Mouse (Mus musculus): Measurements from ENCODE around the gene Fam19a3. TPM values are rescaled to one million over a fixed set of nuclear protein-coding genes. Genes with fewer than 3 reads are reported as not detected.
"Not testable (repeated sequence)": the region's sequence is repeated elsewhere in the genome, so short reads cannot be mapped to it uniquely, and the experiment has no call there.

Gene Fam19a3
- polyA plus RNA-seq (2016; fragmentation: Nextera tagmentation; extraction: Ambion mirVana), result 0.06 TPM in 1 of 2 replicates, not detected in the other

DNA sequence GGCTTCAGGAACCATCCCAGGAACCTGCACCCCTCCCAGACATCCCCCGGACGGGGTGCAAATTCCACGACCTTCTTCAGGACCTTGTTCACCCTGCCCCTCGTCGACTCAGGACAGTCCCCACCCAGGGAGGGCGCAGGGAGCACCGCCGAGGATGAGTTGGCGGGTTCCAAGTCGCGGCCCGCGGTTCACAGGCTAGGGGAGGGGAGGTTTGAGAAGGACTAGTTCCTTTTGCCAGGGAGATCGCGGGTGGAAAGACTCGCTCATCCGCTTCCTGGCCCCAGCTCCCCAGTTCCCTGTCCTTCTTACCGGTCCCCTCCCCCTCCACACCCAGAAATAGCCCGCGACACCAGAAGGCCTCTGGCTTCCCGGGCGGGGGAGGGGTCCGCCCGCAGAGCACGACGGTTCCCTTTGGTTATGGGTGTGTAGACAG, at the start of gene Fam19a3:
Fam19a3 (minus strand) TSS at position 370 of the 433 bp plus-strand sequence.
- peak within 1 kb of the TSS; percentile 82 for H3K4me2 ChIP-seq (replicated peaks)
- no peaks in the 10 kb centered on the region for H3K36me3 ChIP-seq
- H3K4me1 ChIP-seq, result peaks cover 24% of the 10 kb centered on the region
- 0 out of 2 replicates have a peak, but pooled peaks have one; percentile 14 for ATAC-seq (ENCODE audit: low FRiP score)
- no peaks in the 10 kb centered on the region for H3K9me3 ChIP-seq (replicated peaks)
- no peak within 1 kb of the TSS for H3K27ac ChIP-seq
- peak within 1 kb of the TSS; percentile 61 for H3K9ac ChIP-seq
- WGBS, result under 1% methylated on average over 26 of the region's 26 CpGs
- peak within 1 kb of the TSS; percentile 40 for H3K4me3 ChIP-seq
- peaks cover 98% of the 10 kb centered on the region for H3K27me3 ChIP-seq

DNA sequence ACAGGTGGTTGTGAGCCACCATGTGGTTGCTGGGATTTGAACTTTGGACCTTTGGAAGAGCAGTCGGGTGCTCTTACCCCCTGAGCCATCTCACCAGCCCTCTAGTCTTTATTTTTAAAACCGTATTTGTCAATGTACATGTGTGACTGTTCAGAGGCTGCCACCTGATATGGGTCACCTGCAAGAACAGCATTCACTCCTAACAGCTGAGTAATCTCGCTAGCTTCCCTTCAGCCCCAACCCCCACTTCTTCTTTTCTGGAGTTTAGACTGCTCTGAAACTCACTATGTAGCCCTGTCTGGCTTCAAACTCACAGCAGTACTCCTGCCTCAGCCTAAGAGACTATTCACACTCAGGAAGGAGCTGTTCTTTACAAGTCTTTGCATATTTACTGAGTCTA, 40.8 kb upstream of the Fam19a3 start:
- no peak overlapping the region for H3K9ac ChIP-seq
- no peaks in the 10 kb centered on the region for H3K9me3 ChIP-seq (replicated peaks)
- H3K4me1 ChIP-seq, result peaks cover 7% of the 10 kb centered on the region
- peaks cover 15% of the 10 kb centered on the region for H3K36me3 ChIP-seq
- H3K4me2 ChIP-seq (replicated peaks), result no peak overlapping the region
- no peak overlapping the region for H3K27ac ChIP-seq
- ATAC-seq (ENCODE audit: low FRiP score), result no peak
- H3K4me3 ChIP-seq, result no peak overlapping the region
- WGBS, result 86% methylated on average over 3 of the region's 3 CpGs
- no peaks in the 10 kb centered on the region for H3K27me3 ChIP-seq

DNA sequence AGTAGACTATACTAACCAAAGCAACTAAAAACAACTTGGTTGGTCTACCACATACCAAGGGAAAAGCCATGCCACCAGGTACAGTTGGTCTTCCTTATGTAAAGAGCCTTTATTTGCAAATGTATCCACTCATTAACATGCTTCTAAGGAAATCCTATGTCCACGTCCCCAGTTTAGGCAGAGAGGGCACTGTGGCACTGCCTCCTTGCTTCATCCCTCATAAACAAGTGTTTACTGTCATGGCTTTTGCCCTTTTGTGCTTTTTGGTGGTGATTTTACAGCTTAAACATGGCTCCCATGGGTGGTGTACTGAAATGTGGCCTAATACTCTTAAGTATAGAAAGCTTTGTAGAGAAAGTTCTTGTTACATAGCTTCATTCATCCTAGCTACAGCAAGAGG, 38.8 kb upstream of the Fam19a3 start:
- peaks cover 14% of the 10 kb centered on the region for H3K4me1 ChIP-seq
- no peaks in the 10 kb centered on the region for H3K27me3 ChIP-seq
- H3K27ac ChIP-seq, result no peak overlapping the region
- 50% methylated on average over 1 of the region's 1 CpGs for WGBS
- peaks cover 6% of the 10 kb centered on the region; the same call in 1 of the 2 replicates for H3K36me3 ChIP-seq
- no peak overlapping the region for H3K4me2 ChIP-seq (replicated peaks)
- no peak overlapping the region for H3K9ac ChIP-seq
- no peak for ATAC-seq (ENCODE audit: low FRiP score)
- no peaks in the 10 kb centered on the region for H3K9me3 ChIP-seq (replicated peaks)
- no peak overlapping the region for H3K4me3 ChIP-seq

DNA sequence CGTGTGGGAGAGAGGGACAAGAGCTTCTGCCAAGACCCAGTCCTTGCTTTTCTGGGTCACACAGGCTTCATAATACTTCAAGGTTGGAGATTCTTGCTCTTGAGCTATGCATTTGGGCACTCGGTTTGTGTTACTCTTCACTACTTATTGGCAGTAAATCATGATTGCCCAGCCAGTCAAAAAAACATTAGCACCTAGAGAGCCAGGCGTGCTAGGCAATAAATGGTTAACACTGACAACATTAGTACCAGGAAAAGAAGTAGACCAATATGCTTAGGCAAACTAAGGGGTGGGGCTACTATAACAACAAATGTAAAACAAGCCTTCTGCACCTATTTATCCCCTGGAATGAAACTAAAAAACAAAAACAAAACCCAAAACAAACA, 37.1 kb upstream of the Fam19a3 start:
- H3K27me3 ChIP-seq, result no peaks in the 10 kb centered on the region
- no peaks in the 10 kb centered on the region for H3K9me3 ChIP-seq (replicated peaks)
- ATAC-seq (ENCODE audit: low FRiP score), result no peak
- H3K9ac ChIP-seq, result peak overlapping the region; percentile 80
- H3K4me3 ChIP-seq, result peak overlapping the region; percentile 75
- peak overlapping the region; percentile 49; the same call in 1 of the 2 replicates for H3K27ac ChIP-seq
- WGBS, result 6% methylated on average over 3 of the region's 3 CpGs
- H3K4me2 ChIP-seq (replicated peaks), result peak overlapping the region; percentile 99
- peaks cover 6% of the 10 kb centered on the region; the same call in 1 of the 2 replicates for H3K36me3 ChIP-seq
- peaks cover 14% of the 10 kb centered on the region for H3K4me1 ChIP-seq

DNA sequence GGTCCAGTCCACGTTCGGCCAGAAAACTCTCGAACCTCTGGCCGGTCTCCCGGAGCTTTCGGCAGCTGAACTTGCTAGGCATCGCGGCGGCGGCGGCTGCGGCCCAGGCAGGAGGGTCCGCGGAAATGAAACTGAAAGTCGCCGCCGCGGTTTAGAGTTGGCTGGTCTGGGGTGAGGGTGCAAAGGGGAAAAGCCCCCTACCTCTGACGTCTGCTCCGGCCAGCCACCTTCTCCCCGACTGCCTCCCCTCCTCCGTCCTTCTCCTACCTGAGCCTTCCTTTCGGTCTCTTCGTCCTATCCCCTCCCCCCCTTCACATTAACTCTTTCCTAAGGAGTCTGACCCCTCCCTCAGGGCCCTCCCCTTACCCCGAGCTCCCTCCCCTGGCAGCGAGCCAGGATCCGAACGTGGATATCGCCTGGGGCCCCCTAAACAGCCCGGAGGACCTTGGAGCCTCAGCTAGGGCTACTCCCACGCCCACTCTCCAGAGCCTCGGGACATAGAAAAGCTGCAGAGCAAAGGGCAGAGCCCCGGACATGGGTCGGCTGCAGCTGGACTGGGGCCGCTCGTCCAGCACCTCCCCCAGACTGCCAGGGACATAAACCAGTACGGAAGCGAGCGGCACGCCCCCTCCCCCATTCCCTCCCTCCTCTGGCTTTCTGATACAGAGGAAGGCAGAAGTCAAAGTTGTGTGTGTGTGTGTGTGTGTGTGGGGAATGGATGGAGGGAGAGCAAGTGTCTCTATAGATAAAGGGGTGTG, 36.5 kb upstream of the Fam19a3 start, which contains the start of gene Mov10:
Mov10 (minus strand) TSS at position 573 of the 758 bp plus-strand sequence.
- peak within 1 kb of the TSS; percentile 99 for H3K4me2 ChIP-seq (replicated peaks)
- H3K9me3 ChIP-seq (replicated peaks), result no peaks in the 10 kb centered on the region
- WGBS, result under 1% methylated on average over 35 of the region's 40 CpGs
- H3K4me1 ChIP-seq, result peaks cover 14% of the 10 kb centered on the region
- ATAC-seq (ENCODE audit: low FRiP score), result peak; percentile 75
- peak within 1 kb of the TSS; percentile 80 for H3K9ac ChIP-seq
- peak within 1 kb of the TSS; percentile 75 for H3K4me3 ChIP-seq
- H3K36me3 ChIP-seq, result peaks cover 6% of the 10 kb centered on the region; the same call in 1 of the 2 replicates
- no peaks in the 10 kb centered on the region for H3K27me3 ChIP-seq
- peak within 1 kb of the TSS; percentile 66 for H3K27ac ChIP-seq

DNA sequence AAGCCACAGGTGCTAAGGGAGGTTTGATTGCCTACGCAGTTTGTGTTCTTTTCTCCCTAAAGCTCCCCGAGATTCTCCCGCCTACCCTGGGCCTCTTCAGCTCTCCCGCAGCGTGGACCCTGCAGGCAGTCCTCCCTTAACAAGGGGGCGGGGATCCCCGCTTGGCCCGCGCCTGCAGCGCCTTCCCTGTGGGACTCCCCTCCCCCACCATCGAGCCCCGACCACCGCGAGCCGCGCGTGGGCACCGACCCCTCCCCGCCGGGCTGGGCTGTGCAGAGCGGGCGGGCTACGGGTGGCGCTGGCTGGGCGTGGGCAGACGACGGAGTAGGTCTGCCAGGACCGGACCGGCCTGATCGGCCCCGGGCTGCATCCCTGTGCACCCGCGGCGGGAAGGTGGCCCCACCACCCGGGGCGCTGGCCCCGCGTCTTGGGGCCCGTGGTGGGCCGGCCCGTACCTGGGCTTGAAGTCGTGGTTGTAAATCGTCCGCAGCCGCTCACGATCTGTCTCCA, 35.9 kb upstream of the Fam19a3 start:
- H3K9ac ChIP-seq, result peak overlapping the region; percentile 80
- peak; percentile 83 for ATAC-seq (ENCODE audit: low FRiP score)
- H3K27ac ChIP-seq, result peak overlapping the region; percentile 66
- peak overlapping the region; percentile 99 for H3K4me2 ChIP-seq (replicated peaks)
- no peaks in the 10 kb centered on the region for H3K9me3 ChIP-seq (replicated peaks)
- H3K4me3 ChIP-seq, result peak overlapping the region; percentile 75
- H3K36me3 ChIP-seq, result peaks cover 6% of the 10 kb centered on the region; the same call in 1 of the 2 replicates
- H3K27me3 ChIP-seq, result no peaks in the 10 kb centered on the region
- WGBS, result under 1% methylated on average over 46 of the region's 46 CpGs
- peaks cover 14% of the 10 kb centered on the region for H3K4me1 ChIP-seq

DNA sequence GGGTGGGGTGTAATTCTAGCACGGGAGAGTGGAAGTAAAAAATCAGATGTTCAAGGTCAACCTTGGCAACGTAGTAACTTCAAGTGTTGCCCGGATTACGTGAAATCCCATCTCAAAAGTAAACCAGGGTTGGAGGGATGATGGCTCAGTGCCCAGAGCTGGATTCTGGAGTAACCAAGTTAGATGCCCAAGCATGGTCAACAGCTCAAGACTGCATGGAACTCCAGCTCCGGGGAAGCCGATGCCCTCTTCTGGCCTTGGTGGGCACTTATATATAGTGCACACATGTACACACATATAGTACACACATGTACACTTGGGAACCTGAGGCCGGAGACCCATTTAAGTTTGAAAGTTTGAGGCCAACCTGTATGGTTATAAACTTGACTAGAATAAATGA, 34.5 kb upstream of the Fam19a3 start:
- Histone ChIP-seq H3K9ac (no peak overlapping the region), H3K27me3 (no peaks in the 10 kb centered on the region), H3K4me3 (no peak overlapping the region), H3K4me1 (peaks cover 16% of the 10 kb centered on the region), H3K4me2 (replicated peaks) (no peak overlapping the region), H3K27ac (no peak overlapping the region), H3K9me3 (replicated peaks) (no peaks in the 10 kb centered on the region), H3K36me3 (peaks cover under 1% of the 10 kb centered on the region; the same call in 1 of the 2 replicates)
- ATAC-seq (ENCODE audit: low FRiP score), result no peak
- 98% methylated on average over 7 of the region's 7 CpGs for WGBS

DNA sequence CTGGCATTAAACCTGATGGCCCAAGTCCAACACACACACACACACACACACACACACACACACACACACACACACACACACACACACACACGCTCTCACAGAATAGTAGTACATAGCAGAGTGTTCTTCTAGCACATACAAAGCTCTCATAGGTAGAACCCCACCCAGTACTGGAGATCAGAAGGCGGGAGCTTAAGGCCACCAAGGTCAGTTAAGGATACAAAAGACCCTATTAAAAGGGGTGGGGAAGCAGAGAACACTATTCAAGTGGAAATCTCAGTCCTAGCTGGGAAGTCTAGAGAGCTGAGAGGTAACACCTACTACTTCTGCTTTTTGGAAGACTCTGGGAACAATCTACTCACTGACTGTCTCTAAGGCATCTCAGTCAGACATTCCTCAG, 33.7 kb upstream of the Fam19a3 start:
- no peak for ATAC-seq (ENCODE audit: low FRiP score)
- Histone ChIP-seq H3K36me3 (no peaks in the 10 kb centered on the region), H3K27me3 (no peaks in the 10 kb centered on the region), H3K27ac (no peak overlapping the region), H3K9me3 (replicated peaks) (no peaks in the 10 kb centered on the region), H3K9ac (no peak overlapping the region), H3K4me3 (no peak overlapping the region), H3K4me1 (peaks cover 16% of the 10 kb centered on the region), H3K4me2 (replicated peaks) (no peak overlapping the region)
- 70% methylated on average over 1 of the region's 2 CpGs for WGBS

DNA sequence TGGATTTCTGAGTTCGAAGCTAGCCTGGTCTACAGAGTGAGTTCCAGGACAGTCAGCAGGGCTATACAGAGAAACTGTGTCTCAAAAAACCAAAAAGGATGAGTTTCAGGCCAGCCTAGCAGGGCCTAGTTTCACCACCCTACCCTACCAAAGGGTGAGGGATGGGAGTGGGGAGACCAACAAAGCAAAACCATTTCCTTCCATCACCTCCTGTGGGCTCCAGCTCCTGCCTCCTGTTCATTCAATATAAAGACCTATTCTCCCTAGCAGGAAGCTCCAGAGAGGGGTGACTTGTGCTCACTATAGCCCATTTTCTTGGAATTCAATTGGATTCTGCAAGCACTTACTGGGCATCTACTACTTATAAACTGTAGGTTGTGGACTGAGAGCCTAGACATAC, 33.1 kb upstream of the Fam19a3 start:
- no peaks in the 10 kb centered on the region for H3K9me3 ChIP-seq (replicated peaks)
- no peak overlapping the region for H3K9ac ChIP-seq
- H3K36me3 ChIP-seq, result no peaks in the 10 kb centered on the region
- H3K4me3 ChIP-seq, result no peak overlapping the region
- H3K27ac ChIP-seq, result no peak overlapping the region
- no peak overlapping the region for H3K4me2 ChIP-seq (replicated peaks)
- peaks cover 16% of the 10 kb centered on the region for H3K4me1 ChIP-seq
- no peaks in the 10 kb centered on the region for H3K27me3 ChIP-seq
- ATAC-seq (ENCODE audit: low FRiP score), result no peak
- WGBS, result 100% methylated on average over 1 of the region's 1 CpGs

DNA sequence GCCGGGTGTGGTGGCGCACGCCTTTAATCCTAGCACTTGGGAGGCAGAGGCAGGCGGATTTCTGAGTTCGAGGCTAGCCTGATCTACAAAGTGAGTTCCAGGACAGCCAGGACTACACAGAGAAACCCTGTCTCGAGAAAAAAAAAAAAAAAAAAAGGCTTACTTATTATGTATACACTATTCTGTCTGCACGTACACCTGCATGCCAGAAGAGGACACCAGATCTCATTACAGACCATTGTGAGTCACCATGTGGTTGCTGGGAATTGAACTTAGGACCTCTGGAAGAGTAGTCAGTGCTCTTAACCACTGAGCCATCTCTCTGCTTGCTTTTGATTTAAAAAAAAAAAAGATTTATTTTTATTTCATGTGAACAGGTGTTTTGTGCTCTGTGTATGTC, 31.6 kb upstream of the Fam19a3 start:
- H3K4me1 ChIP-seq, result peaks cover 11% of the 10 kb centered on the region
- not testable (repeated sequence) for H3K27me3 ChIP-seq; ATAC-seq (ENCODE audit: low FRiP score); H3K9me3 ChIP-seq (replicated peaks); H3K4me3 ChIP-seq; H3K9ac ChIP-seq; H3K36me3 ChIP-seq; H3K27ac ChIP-seq; H3K4me2 ChIP-seq (replicated peaks)
- 92% methylated on average over 7 of the region's 7 CpGs for whole genome bisulfite sequencing

DNA sequence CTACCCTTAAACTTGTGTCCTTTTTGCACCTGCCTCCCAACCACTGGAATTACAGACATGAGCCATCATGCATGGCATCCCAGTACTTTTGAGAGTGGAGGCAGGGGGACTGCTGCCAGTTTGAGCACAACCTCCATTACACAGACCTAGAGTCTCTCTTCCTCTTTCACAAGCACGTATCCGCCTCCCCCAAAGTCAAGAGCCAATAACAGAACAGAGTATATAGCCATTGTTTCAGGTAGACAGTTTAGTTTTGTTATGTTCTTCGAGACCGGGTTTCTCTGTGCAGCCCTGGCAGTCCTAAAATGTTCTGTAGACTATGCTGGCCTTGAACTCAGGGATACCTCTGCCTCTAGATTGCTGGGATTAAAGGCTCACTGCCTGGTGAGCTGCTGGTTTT, 30.6 kb upstream of the Fam19a3 start:
- H3K4me1 ChIP-seq, result peaks cover 8% of the 10 kb centered on the region; the same call in 1 of the 2 replicates
- no peaks in the 10 kb centered on the region for H3K9me3 ChIP-seq (replicated peaks)
- no peaks in the 10 kb centered on the region for H3K36me3 ChIP-seq
- H3K4me3 ChIP-seq, result no peak overlapping the region
- ATAC-seq (ENCODE audit: low FRiP score), result no peak
- no peak overlapping the region for H3K27ac ChIP-seq
- no peaks in the 10 kb centered on the region for H3K27me3 ChIP-seq
- 89% methylated on average over 4 of the region's 4 CpGs for WGBS
- no peak overlapping the region for H3K4me2 ChIP-seq (replicated peaks)
- H3K9ac ChIP-seq, result no peak overlapping the region

DNA sequence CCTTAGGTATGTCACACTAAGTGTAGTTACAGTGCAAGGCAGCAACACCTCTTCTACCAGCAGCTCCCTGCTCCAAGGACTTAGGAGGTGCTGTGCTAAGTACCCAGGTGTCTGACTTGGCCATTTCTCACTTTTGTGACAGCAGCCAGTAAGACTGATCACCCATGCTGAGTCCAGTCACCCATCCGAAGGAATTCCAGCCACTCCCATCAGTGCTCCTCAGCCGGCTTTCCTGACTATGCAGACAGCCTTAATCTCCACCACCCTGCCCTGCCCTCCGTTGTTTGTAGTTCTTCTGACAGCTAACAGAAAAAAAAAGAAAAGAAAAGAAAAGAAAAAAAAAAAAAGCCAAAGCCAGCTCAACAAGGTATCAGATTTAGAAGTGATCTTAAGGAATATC, 30.1 kb upstream of the Fam19a3 start:
- peaks cover 3% of the 10 kb centered on the region; the same call in 1 of the 2 replicates for H3K4me1 ChIP-seq
- no peak overlapping the region for H3K4me2 ChIP-seq (replicated peaks)
- 35% methylated on average over 3 of the region's 3 CpGs for WGBS
- H3K9me3 ChIP-seq (replicated peaks), result no peaks in the 10 kb centered on the region
- no peak overlapping the region for H3K4me3 ChIP-seq
- no peaks in the 10 kb centered on the region for H3K36me3 ChIP-seq
- no peak for ATAC-seq (ENCODE audit: low FRiP score)
- H3K27ac ChIP-seq, result no peak overlapping the region
- H3K9ac ChIP-seq, result no peak overlapping the region
- no peaks in the 10 kb centered on the region for H3K27me3 ChIP-seq

Data from hindbrain, embryonic 12.5 days (tissue).